Mouse (Mus musculus): ENCODE results near the gene Pcnp. TPM values are rescaled to one million over a fixed set of nuclear protein-coding genes. Genes with fewer than 3 reads are reported as not detected.

Gene Pcnp
- total and polyA plus RNA-seq, 3 experiments = 30.9 to 176 (median 113) TPM

DNA sequence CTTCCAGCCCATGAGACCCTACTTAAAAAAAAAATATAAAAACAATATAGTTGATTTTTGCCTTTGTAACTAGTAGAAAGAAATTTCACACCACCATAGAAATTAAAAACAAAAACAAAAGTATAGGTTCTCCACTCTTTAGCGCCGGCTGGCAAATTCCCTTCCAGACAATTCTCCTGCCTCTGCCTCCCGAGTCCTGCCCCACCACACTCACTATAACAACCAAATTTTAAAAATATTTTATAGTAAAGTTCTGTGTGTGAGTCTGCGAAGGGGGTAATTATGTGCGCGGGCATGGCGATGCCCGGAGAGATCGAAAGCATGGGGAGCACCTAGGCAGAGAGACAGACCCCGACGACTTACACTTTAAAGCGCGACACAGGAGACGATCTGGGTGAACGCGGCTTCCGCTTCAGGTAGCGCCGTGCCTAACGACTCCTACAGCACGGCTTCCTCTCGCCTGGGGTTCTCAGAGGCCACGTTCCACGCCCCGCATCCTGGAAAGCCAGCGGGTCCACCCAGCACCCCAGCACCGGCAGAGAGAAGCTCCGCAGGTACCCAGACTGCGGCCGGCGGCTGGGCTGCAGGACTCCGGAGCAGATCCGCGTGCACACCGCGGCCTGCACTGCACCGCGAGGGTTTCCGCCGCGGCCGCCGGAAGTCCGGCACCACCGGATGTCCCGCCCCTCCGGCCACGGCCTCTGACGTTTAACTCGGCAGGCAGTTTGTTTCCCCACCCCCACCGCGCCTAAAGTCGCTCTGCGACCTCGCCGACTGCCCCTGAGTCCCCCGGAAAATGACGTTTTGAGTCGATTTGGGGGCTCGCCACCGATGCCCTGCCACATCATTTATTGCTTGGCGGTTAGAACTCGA lies 7.8 kb upstream of the Pcnp start, which contains the start of gene Trmt10c:
Gene Trmt10c, minus strand, starts transcription at position 682 of the 873 bp plus-strand sequence.
- TF ChIP-seq TAL1 (conservative IDR thresholded peaks at IDR 0.05; ENCODE audit: low read depth, low read length) = no peak
- no peak for TF ChIP-seq POLR2AphosphoS5 (IDR thresholded peaks at IDR 0.05; ENCODE audit: insufficient replicate concordance, low read depth, low read length)
- TF ChIP-seq GATA1 (IDR thresholded peaks at IDR 0.05; ENCODE audit: borderline replicate concordance, low read length) = no peak
- no peak for TF ChIP-seq CTCF (IDR thresholded peaks at IDR 0.05; ENCODE audit: low read depth, low read length)
- TF ChIP-seq GATA2 (IDR thresholded peaks at IDR 0.05; ENCODE audit: borderline replicate concordance, low read depth, low read length) = no peak
- Histone ChIP-seq H3K4me1 (ENCODE audit: insufficient read depth, low read depth, low read length) (peaks cover 17% of the 10 kb centered on the region), H3K4me3 (ENCODE audit: low read depth, low read length) (peak within 1 kb of the TSS; percentile 77), H3K36me3 (replicated peaks) (peaks cover 33% of the 10 kb centered on the region), H3K9me3 (replicated peaks) (no peaks in the 10 kb centered on the region), H3K27me3 (ENCODE audit: insufficient read depth, low read length) (no peaks in the 10 kb centered on the region)
- ATAC-seq (ENCODE audit: extremely low read depth, insufficient number of reproducible peaks, low FRiP score, poor library complexity, severe bottlenecking) (peak; percentile 72), DNase-seq (ENCODE audit: low spot score) (peak; percentile 72)

DNA sequence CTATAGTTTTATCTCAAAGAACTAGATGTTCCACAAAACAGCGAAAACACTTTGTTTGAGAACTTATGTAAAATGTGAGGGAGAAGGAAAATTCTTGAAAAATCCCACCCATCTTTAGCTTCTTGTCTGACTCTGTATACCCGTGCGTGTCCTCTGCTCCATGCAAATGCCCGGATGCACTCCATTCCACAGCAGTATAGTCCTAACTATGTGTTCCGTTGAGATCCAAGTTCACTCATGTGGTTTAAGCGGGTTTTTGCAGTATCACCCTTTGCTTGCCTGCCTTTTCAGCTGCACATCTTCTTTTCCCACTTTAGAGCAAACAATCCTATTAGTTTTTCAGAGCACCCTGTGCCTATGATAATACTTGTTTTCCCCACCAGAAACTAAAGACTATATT lies 7.0 kb upstream of the Pcnp start:
- Histone ChIP-seq H3K9me3 (replicated peaks) (no peaks in the 10 kb centered on the region), H3K4me1 (ENCODE audit: insufficient read depth, low read depth, low read length) (peaks cover 25% of the 10 kb centered on the region), H3K4me3 (ENCODE audit: low read depth, low read length) (peak overlapping the region; percentile 77), H3K27me3 (ENCODE audit: insufficient read depth, low read length) (no peaks in the 10 kb centered on the region), H3K36me3 (replicated peaks) (peaks cover 41% of the 10 kb centered on the region)
- DNase-seq (ENCODE audit: low spot score) = no peak
- TF ChIP-seq GATA2 (IDR thresholded peaks at IDR 0.05; ENCODE audit: borderline replicate concordance, low read depth, low read length) (no peak), CTCF (IDR thresholded peaks at IDR 0.05; ENCODE audit: low read depth, low read length) (no peak), TAL1 (conservative IDR thresholded peaks at IDR 0.05; ENCODE audit: low read depth, low read length) (no peak), GATA1 (IDR thresholded peaks at IDR 0.05; ENCODE audit: borderline replicate concordance, low read length) (no peak), POLR2AphosphoS5 (IDR thresholded peaks at IDR 0.05; ENCODE audit: insufficient replicate concordance, low read depth, low read length) (no peak)
- no peak for ATAC-seq (ENCODE audit: extremely low read depth, insufficient number of reproducible peaks, low FRiP score, poor library complexity, severe bottlenecking)

- no peak overlapping the region for H3K4me3 ChIP-seq (ENCODE audit: low read depth, low read length)
- TF ChIP-seq GATA2 (IDR thresholded peaks at IDR 0.05; ENCODE audit: borderline replicate concordance, low read depth, low read length) (no peak), CTCF (IDR thresholded peaks at IDR 0.05; ENCODE audit: low read depth, low read length) (no peak), GATA1 (IDR thresholded peaks at IDR 0.05; ENCODE audit: borderline replicate concordance, low read length) (no peak), POLR2AphosphoS5 (IDR thresholded peaks at IDR 0.05; ENCODE audit: insufficient replicate concordance, low read depth, low read length) (no peak), TAL1 (conservative IDR thresholded peaks at IDR 0.05; ENCODE audit: low read depth, low read length) (no peak)
- H3K4me1 ChIP-seq (ENCODE audit: insufficient read depth, low read depth, low read length) = peaks cover 35% of the 10 kb centered on the region
- DNase-seq (ENCODE audit: low spot score) (no peak), ATAC-seq (ENCODE audit: extremely low read depth, insufficient number of reproducible peaks, low FRiP score, poor library complexity, severe bottlenecking) (no peak)
- H3K27me3 ChIP-seq (ENCODE audit: insufficient read depth, low read length) = no peaks in the 10 kb centered on the region
- H3K9me3 ChIP-seq (replicated peaks) = no peaks in the 10 kb centered on the region
- peaks cover 47% of the 10 kb centered on the region for H3K36me3 ChIP-seq (replicated peaks)
Measured at GRCm38 (mm10) chr16:56034566-56034965, 5.0 kb upstream of the Pcnp start.

DNA sequence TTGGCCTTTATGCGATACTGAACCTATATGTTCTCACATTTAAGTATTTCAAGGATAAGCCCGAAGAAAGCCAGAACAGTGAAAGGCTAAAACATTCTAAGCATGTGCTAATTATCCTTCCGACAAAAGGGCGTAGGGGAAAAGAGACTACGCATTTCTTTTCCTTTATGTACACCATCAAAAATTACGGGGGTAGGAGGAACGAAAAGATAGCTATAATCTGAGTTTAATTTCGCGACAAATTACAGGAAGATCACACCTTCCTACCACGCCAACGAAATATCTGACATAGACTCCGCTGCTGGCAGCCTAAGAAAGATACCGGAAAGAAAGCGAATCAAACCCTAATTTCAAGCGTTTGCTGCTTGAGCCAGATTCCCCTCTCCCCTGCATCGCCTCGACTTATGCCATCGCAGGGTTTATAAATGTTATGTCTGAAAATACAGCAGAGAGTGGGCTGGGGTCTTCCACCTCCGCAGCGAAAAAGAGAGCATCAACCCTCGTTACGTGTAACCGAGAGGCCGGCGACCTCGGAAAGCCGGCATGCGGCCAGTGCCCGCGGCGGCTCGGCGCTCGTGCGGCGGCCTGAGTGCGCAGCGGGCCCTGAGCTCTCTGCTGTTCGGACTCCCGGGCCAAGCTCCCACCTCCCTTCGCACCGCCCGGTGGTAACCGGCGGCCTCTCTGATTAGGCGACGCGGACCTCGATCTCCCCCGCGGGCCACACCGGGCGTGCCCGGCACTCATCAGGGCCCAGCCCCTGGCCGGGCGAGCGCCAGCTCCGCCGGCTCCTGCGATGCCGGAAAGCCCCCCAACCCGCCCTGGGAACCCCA lies 602 bp downstream of the Pcnp start:
- TF ChIP-seq POLR2AphosphoS5 (IDR thresholded peaks at IDR 0.05; ENCODE audit: insufficient replicate concordance, low read depth, low read length) (no peak), CTCF (IDR thresholded peaks at IDR 0.05; ENCODE audit: low read depth, low read length) (no peak), GATA2 (IDR thresholded peaks at IDR 0.05; ENCODE audit: borderline replicate concordance, low read depth, low read length) (no peak), GATA1 (IDR thresholded peaks at IDR 0.05; ENCODE audit: borderline replicate concordance, low read length) (no peak), TAL1 (conservative IDR thresholded peaks at IDR 0.05; ENCODE audit: low read depth, low read length) (no peak)
- Histone ChIP-seq H3K36me3 (replicated peaks) (peaks cover 59% of the 10 kb centered on the region), H3K4me1 (ENCODE audit: insufficient read depth, low read depth, low read length) (peaks cover 40% of the 10 kb centered on the region), H3K27me3 (ENCODE audit: insufficient read depth, low read length) (no peaks in the 10 kb centered on the region), H3K9me3 (replicated peaks) (no peaks in the 10 kb centered on the region), H3K4me3 (ENCODE audit: low read depth, low read length) (peak overlapping the region; percentile 90)
- DNase-seq (ENCODE audit: low spot score) = peak; percentile 44
- ATAC-seq (ENCODE audit: extremely low read depth, insufficient number of reproducible peaks, low FRiP score, poor library complexity, severe bottlenecking) = no peak

GRCm38 (mm10) chr16:56027854-56028629 lies 1.5 kb downstream of the Pcnp start:
- no peak for ATAC-seq (ENCODE audit: extremely low read depth, insufficient number of reproducible peaks, low FRiP score, poor library complexity, severe bottlenecking)
- H3K9me3 ChIP-seq (replicated peaks) = no peaks in the 10 kb centered on the region
- H3K36me3 ChIP-seq (replicated peaks) = peaks cover 53% of the 10 kb centered on the region
- TF ChIP-seq GATA2 (IDR thresholded peaks at IDR 0.05; ENCODE audit: borderline replicate concordance, low read depth, low read length) = no peak
- TF ChIP-seq GATA1 (IDR thresholded peaks at IDR 0.05; ENCODE audit: borderline replicate concordance, low read length) = no peak
- no peak for TF ChIP-seq TAL1 (conservative IDR thresholded peaks at IDR 0.05; ENCODE audit: low read depth, low read length)
- no peak for TF ChIP-seq CTCF (IDR thresholded peaks at IDR 0.05; ENCODE audit: low read depth, low read length)
- no peak for TF ChIP-seq POLR2AphosphoS5 (IDR thresholded peaks at IDR 0.05; ENCODE audit: insufficient replicate concordance, low read depth, low read length)
- no peaks in the 10 kb centered on the region for H3K27me3 ChIP-seq (ENCODE audit: insufficient read depth, low read length)
- DNase-seq (ENCODE audit: low spot score) = no peak
- H3K4me1 ChIP-seq (ENCODE audit: insufficient read depth, low read depth, low read length) = peaks cover 38% of the 10 kb centered on the region
- H3K4me3 ChIP-seq (ENCODE audit: low read depth, low read length) = peak overlapping the region; percentile 90
